Mouse (Mus musculus) liver, embryonic 11.5 days (tissue): ENCODE results near the gene Fam180a. TPM values are rescaled to one million over a fixed set of nuclear protein-coding genes. Genes with fewer than 3 reads are reported as not detected.

Source experiments
- ATAC-seq: fragments of 200-750 bp; cut with Nextera tagmentation; replicated peaks from 2 replicates; pipeline ENCODE4 v1.8.0; 2017; ENCODE audit warnings: moderate number of reproducible peaks, mild to moderate bottlenecking, moderate TSS enrichment, moderate library complexity; ENCODE audit not compliant: low FRiP score
- DNase-seq: peaks from one replicate; pipeline ENCODE4 v3.0.0-alpha.2; 2017; ENCODE audit warnings: low spot score
- H3K27ac ChIP-seq: fragments of 300-500 bp; sonication (generic); 2 replicates; pipeline ENCODE4 v1.5.1; 2014; ENCODE audit warnings: mild to moderate bottlenecking, low read depth, low read length, control low read depth
- H3K27me3 ChIP-seq: fragments of 300-500 bp; sonication (generic); replicated peaks from 2 replicates; pipeline ENCODE4 v1.6.1; 2014; ENCODE audit warnings: low read length, mixed read lengths; ENCODE audit not compliant: control insufficient read depth, insufficient read depth
- H3K36me3 ChIP-seq: fragments of 300-500 bp; sonication (generic); 2 replicates; pipeline ENCODE4 v1.6.1; 2014; ENCODE audit warnings: mild to moderate bottlenecking, low read length, moderate library complexity, mixed read lengths; ENCODE audit not compliant: control insufficient read depth, insufficient read depth
- H3K4me1 ChIP-seq: fragments of 300-500 bp; sonication (generic); replicated peaks from 2 replicates; pipeline ENCODE4 v1.6.1; 2014; ENCODE audit warnings: low read length, mixed read lengths; ENCODE audit not compliant: control insufficient read depth, insufficient read depth
- H3K4me2 ChIP-seq: fragments of 300-500 bp; sonication (generic); 2 replicates; pipeline ENCODE4 v1.6.1; 2014; ENCODE audit warnings: mild to moderate bottlenecking, control low read depth, moderate library complexity
- H3K4me3 ChIP-seq: fragments of 300-500 bp; sonication (generic); 2 replicates; pipeline ENCODE4 v1.5.1; 2014; ENCODE audit warnings: low read depth, low read length, control low read depth
- H3K9ac ChIP-seq: fragments of 300-500 bp; sonication (generic); 2 replicates; pipeline ENCODE4 v1.6.1; 2014; ENCODE audit warnings: low read depth, low read length, control low read depth
- H3K9me3 ChIP-seq: fragments of 300-500 bp; sonication (generic); 2 replicates; pipeline ENCODE4 v1.6.1; 2016; ENCODE audit warnings: low read length, inconsistent platforms, mixed read lengths; ENCODE audit not compliant: control insufficient read depth
- WGBS: fragments of 180-500 bp; shearing (Covaris S2); extraction: QIAGEN DNeasy Blood & Tissue Kit; methylation state at CpG from one replicate; pipeline ENCODE4 v1.1.7; 2014; 5-methylcytosine and 5-hydroxymethylcytosine counted together
- polyA plus RNA-seq: library from polyadenylated mRNA; unstranded; fragments of >200 nt; fragmentation: Nextera tagmentation; extraction: Ambion mirVana; gene quantifications from 2 replicates; pipeline ENCODE4 v1.2.1, GENCODE M21; 2014

Fam180a gene
- polyA plus RNA-seq, 1 experiment from 2014 or later: not detected

GRCm38 (mm10) chr6:35307136-35307535 lies 18.8 kb downstream of the Fam180a start:
- H3K27ac ChIP-seq: no peak overlapping the region
- H3K4me2 ChIP-seq: no peak overlapping the region
- no peaks in the 10 kb centered on the region for H3K36me3 ChIP-seq
- no peaks in the 10 kb centered on the region for H3K27me3 ChIP-seq
- H3K9ac ChIP-seq: no peak overlapping the region
- no peak overlapping the region for H3K4me3 ChIP-seq
- ATAC-seq (no peak), DNase-seq (no peak)
- 81% methylated on average over 13 of the region's 13 CpGs for WGBS
- no peaks in the 10 kb centered on the region for H3K9me3 ChIP-seq
- no peaks in the 10 kb centered on the region for H3K4me1 ChIP-seq

- Histone ChIP-seq H3K27ac (no peak overlapping the region), H3K4me3 (no peak overlapping the region), H3K9me3 (no peaks in the 10 kb centered on the region), H3K27me3 (no peaks in the 10 kb centered on the region), H3K9ac (no peak overlapping the region), H3K4me1 (no peaks in the 10 kb centered on the region), H3K36me3 (no peaks in the 10 kb centered on the region), H3K4me2 (no peak overlapping the region)
- peak; percentile 50 for ATAC-seq
- no peak for DNase-seq
- WGBS: 62% methylated on average over 11 of the region's 11 CpGs
Measured at GRCm38 (mm10) chr6:35303355-35303900, 22.5 kb downstream of the Fam180a start.

GRCm38 (mm10) chr6:35302581-35302980 lies 23.4 kb downstream of the Fam180a start:
- Histone ChIP-seq H3K4me2 (no peak overlapping the region), H3K27ac (no peak overlapping the region), H3K9me3 (no peaks in the 10 kb centered on the region), H3K27me3 (no peaks in the 10 kb centered on the region), H3K4me3 (no peak overlapping the region), H3K36me3 (no peaks in the 10 kb centered on the region), H3K9ac (no peak overlapping the region), H3K4me1 (no peaks in the 10 kb centered on the region)
- WGBS: 87% methylated on average over 7 of the region's 7 CpGs
- DNase-seq (no peak), ATAC-seq (no peak)

GRCm38 (mm10) chr6:35298323-35298722 lies 27.6 kb downstream of the Fam180a start:
- WGBS: 68% methylated on average over 6 of the region's 6 CpGs
- no peak for DNase-seq

GRCm38 (mm10) chr6:35297516-35298227 lies 28.3 kb downstream of the Fam180a start:
- Histone ChIP-seq H3K4me2 (no peak overlapping the region), H3K4me3 (no peak overlapping the region), H3K4me1 (no peaks in the 10 kb centered on the region), H3K27ac (no peak overlapping the region), H3K9me3 (no peaks in the 10 kb centered on the region), H3K36me3 (no peaks in the 10 kb centered on the region), H3K9ac (no peak overlapping the region), H3K27me3 (no peaks in the 10 kb centered on the region)
- DNase-seq (no peak), ATAC-seq (0 out of 2 replicates have a peak, but pooled peaks have one; percentile 10)
- 88% methylated on average over 7 of the region's 7 CpGs for WGBS

More at GRCm38 (mm10) chr6:35298323-35298722, 27.6 kb downstream of the Fam180a start:
- no peak overlapping the region for H3K9ac ChIP-seq
- H3K27ac ChIP-seq: no peak overlapping the region
- ATAC-seq: no peak
- H3K4me1 ChIP-seq: no peaks in the 10 kb centered on the region
- no peaks in the 10 kb centered on the region for H3K36me3 ChIP-seq
- no peaks in the 10 kb centered on the region for H3K27me3 ChIP-seq
- H3K9me3 ChIP-seq: no peaks in the 10 kb centered on the region
- H3K4me2 ChIP-seq: no peak overlapping the region
- H3K4me3 ChIP-seq: no peak overlapping the region

GRCm38 (mm10) chr6:35297001-35297400 lies 28.9 kb downstream of the Fam180a start:
- no peaks in the 10 kb centered on the region for H3K27me3 ChIP-seq
- H3K9ac ChIP-seq: no peak overlapping the region
- ATAC-seq (no peak), DNase-seq (no peak)
- no peak overlapping the region for H3K27ac ChIP-seq
- no peaks in the 10 kb centered on the region for H3K9me3 ChIP-seq
- WGBS: 63% methylated on average over 2 of the region's 2 CpGs
- H3K4me2 ChIP-seq: no peak overlapping the region
- H3K36me3 ChIP-seq: no peaks in the 10 kb centered on the region
- no peaks in the 10 kb centered on the region for H3K4me1 ChIP-seq
- no peak overlapping the region for H3K4me3 ChIP-seq

GRCm38 (mm10) chr6:35294964-35295363 lies 31.0 kb downstream of the Fam180a start:
- DNase-seq (no peak), ATAC-seq (no peak)
- Histone ChIP-seq H3K9me3 (no peaks in the 10 kb centered on the region), H3K4me1 (no peaks in the 10 kb centered on the region), H3K4me3 (no peak overlapping the region), H3K4me2 (no peak overlapping the region), H3K9ac (no peak overlapping the region), H3K36me3 (no peaks in the 10 kb centered on the region), H3K27me3 (no peaks in the 10 kb centered on the region), H3K27ac (no peak overlapping the region)
- WGBS: 80% methylated on average over 2 of the region's 2 CpGs

GRCm38 (mm10) chr6:35289676-35290075 lies 36.3 kb downstream of the Fam180a start:
- Histone ChIP-seq H3K4me2 (no peak overlapping the region), H3K4me1 (no peaks in the 10 kb centered on the region; the same call in 1 of the 2 replicates), H3K36me3 (no peaks in the 10 kb centered on the region), H3K27ac (no peak overlapping the region), H3K27me3 (no peaks in the 10 kb centered on the region), H3K9ac (no peak overlapping the region), H3K9me3 (no peaks in the 10 kb centered on the region), H3K4me3 (no peak overlapping the region)
- no peak for ATAC-seq
- 86% methylated on average over 8 of the region's 8 CpGs for WGBS
- no peak for DNase-seq

- 73% methylated on average over 7 of the region's 7 CpGs for WGBS
- ATAC-seq: no peak
- no peak for DNase-seq
- Histone ChIP-seq H3K9ac (no peak overlapping the region), H3K27me3 (no peaks in the 10 kb centered on the region), H3K4me1 (no peaks in the 10 kb centered on the region; the same call in 1 of the 2 replicates), H3K4me3 (no peak overlapping the region), H3K27ac (no peak overlapping the region), H3K36me3 (no peaks in the 10 kb centered on the region), H3K4me2 (no peak overlapping the region), H3K9me3 (no peaks in the 10 kb centered on the region)
Measured at GRCm38 (mm10) chr6:35288920-35289319, 37.0 kb downstream of the Fam180a start.
